Mouse (Mus musculus): ENCODE measurements around the gene Faf1. TPM values are rescaled to one million over a fixed set of nuclear protein-coding genes. Genes with fewer than 3 reads are reported as not detected.
A peak's percentile ranks its signal among the peaks of the same experiment; 100 is the strongest.

Faf1 gene
- polyA plus RNA-seq, 1 experiment = 2.0 TPM

GRCm38 (mm10) chr4:109986748-109987355, 310.5 kb downstream of the Faf1 start:
- H3K4me3 ChIP-seq (replicated peaks) = no peak overlapping the region
- no peaks in the 10 kb centered on the region for H3K36me3 ChIP-seq (replicated peaks; ENCODE audit: low read length)
- TF ChIP-seq GATA1 (IDR thresholded peaks at IDR 0.05; ENCODE audit: borderline replicate concordance, low read length) (no peak), FLI1 (IDR thresholded peaks at IDR 0.05; ENCODE audit: low read length) (no peak)
- peaks cover 86% of the 10 kb centered on the region for H3K27me3 ChIP-seq (replicated peaks)
- no peaks in the 10 kb centered on the region for H3K9me3 ChIP-seq
- H3K4me1 ChIP-seq = peaks cover 56% of the 10 kb centered on the region

GRCm38 (mm10) chr4:109987560-109988362, 311.4 kb downstream of the Faf1 start:
- Histone ChIP-seq H3K27me3 (replicated peaks) (peaks cover 85% of the 10 kb centered on the region), H3K4me1 (peaks cover 47% of the 10 kb centered on the region), H3K4me3 (replicated peaks) (peak overlapping the region; percentile 74), H3K9me3 (no peaks in the 10 kb centered on the region), H3K36me3 (replicated peaks; ENCODE audit: low read length) (no peaks in the 10 kb centered on the region)
- TF ChIP-seq GATA1 (IDR thresholded peaks at IDR 0.05; ENCODE audit: borderline replicate concordance, low read length) (no peak), FLI1 (IDR thresholded peaks at IDR 0.05; ENCODE audit: low read length) (no peak)

GRCm38 (mm10) chr4:109988411-109988810, 312.0 kb downstream of the Faf1 start:
- no peaks in the 10 kb centered on the region for H3K36me3 ChIP-seq (replicated peaks; ENCODE audit: low read length)
- H3K9me3 ChIP-seq = no peaks in the 10 kb centered on the region
- H3K4me1 ChIP-seq = peaks cover 43% of the 10 kb centered on the region
- H3K27me3 ChIP-seq (replicated peaks) = peaks cover 83% of the 10 kb centered on the region
- H3K4me3 ChIP-seq (replicated peaks) = no peak overlapping the region
- TF ChIP-seq GATA1 (IDR thresholded peaks at IDR 0.05; ENCODE audit: borderline replicate concordance, low read length) = no peak
- TF ChIP-seq FLI1 (IDR thresholded peaks at IDR 0.05; ENCODE audit: low read length) = no peak

- no peak overlapping the region for H3K4me3 ChIP-seq (replicated peaks)
- TF ChIP-seq GATA1 (IDR thresholded peaks at IDR 0.05; ENCODE audit: borderline replicate concordance, low read length) = no peak
- no peak for TF ChIP-seq FLI1 (IDR thresholded peaks at IDR 0.05; ENCODE audit: low read length)
- H3K27me3 ChIP-seq (replicated peaks) = peaks cover 82% of the 10 kb centered on the region
- peaks cover 35% of the 10 kb centered on the region for H3K4me1 ChIP-seq
- no peaks in the 10 kb centered on the region for H3K9me3 ChIP-seq
- H3K36me3 ChIP-seq (replicated peaks; ENCODE audit: low read length) = no peaks in the 10 kb centered on the region
Observed at GRCm38 (mm10) chr4:109989213-109989612, 312.8 kb downstream of the Faf1 start.

- Histone ChIP-seq H3K9me3 (peaks cover 9% of the 10 kb centered on the region), H3K4me1 (no peaks in the 10 kb centered on the region), H3K36me3 (replicated peaks; ENCODE audit: low read length) (no peaks in the 10 kb centered on the region), H3K4me3 (replicated peaks) (no peak overlapping the region), H3K27me3 (replicated peaks) (peaks cover 3% of the 10 kb centered on the region)
- no peak for TF ChIP-seq FLI1 (IDR thresholded peaks at IDR 0.05; ENCODE audit: low read length)
- no peak for TF ChIP-seq GATA1 (IDR thresholded peaks at IDR 0.05; ENCODE audit: borderline replicate concordance, low read length)
Observed at GRCm38 (mm10) chr4:110006044-110006443, 329.7 kb downstream of the Faf1 start.

Other genes with a start within 250 kb of the Faf1 start
- 38.6 and 84.7 TPM in 2 replicates for gene Rnf11, start 191.9 kb upstream of the Faf1 start, polyA plus RNA-seq (2012; ENCODE audit: insufficient read depth, low replicate concordance)
- gene 4930522H14Rik, start 145.3 kb upstream of the Faf1 start, polyA plus RNA-seq (2012; ENCODE audit: insufficient read depth, low replicate concordance) = not detected in 2 replicates
- 1.6 TPM in 1 of 2 replicates, not detected in the other for gene Cdkn2c, start 9.4 kb upstream of the Faf1 start, polyA plus RNA-seq (2012; ENCODE audit: insufficient read depth, low replicate concordance)

Data from megakaryocyte, embryonic 14.5 days (primary cell).